Mouse (Mus musculus) right cerebral cortex, postnatal 10 days (tissue): Measurements from ENCODE around the gene Stpg1.

Experiments
- DNase-seq, 2 experiments: peaks; one replicate each; pipeline ENCODE4 v3.0.0; 2021; ENCODE audit warnings: low spot score in 2 of 2

Gene Stpg1

GRCm38 (mm10) chr4:135549323-135549722 is 54.7 kb downstream of the Stpg1 start:
- DNase-seq = no peak

- DNase-seq = no peak
Observed at GRCm38 (mm10) chr4:135563794-135564193, 69.2 kb downstream of the Stpg1 start.

GRCm38 (mm10) chr4:135565400-135565799 is 70.8 kb downstream of the Stpg1 start:
- DNase-seq = no peak

- DNase-seq = peak; percentile 32 to 33
Observed at GRCm38 (mm10) chr4:135567042-135567441, 72.5 kb downstream of the Stpg1 start.

- DNase-seq = no peak
Observed at GRCm38 (mm10) chr4:135567484-135567883, 72.9 kb downstream of the Stpg1 start.

GRCm38 (mm10) chr4:135569201-135569600 is 74.6 kb downstream of the Stpg1 start:
- DNase-seq = no peak

- peak; percentile 35 to 36 for DNase-seq
Observed at GRCm38 (mm10) chr4:135570152-135571036, 75.8 kb downstream of the Stpg1 start.

- no peak for DNase-seq
Observed at GRCm38 (mm10) chr4:135571037-135571550, 76.5 kb downstream of the Stpg1 start.

GRCm38 (mm10) chr4:135572276-135572675 is 77.7 kb downstream of the Stpg1 start:
- no peak for DNase-seq

GRCm38 (mm10) chr4:135573251-135573808 is 78.7 kb downstream of the Stpg1 start, which contains the start of gene Grhl3:
Gene Grhl3, minus strand, starts transcription at chr4:135573630.
- DNase-seq = peak; percentile 41 to 56

- no peak for DNase-seq
Observed at GRCm38 (mm10) chr4:135575365-135576140, 81.0 kb downstream of the Stpg1 start.

- DNase-seq = no peak
Observed at GRCm38 (mm10) chr4:135578490-135578889, 83.9 kb downstream of the Stpg1 start.

GRCm38 (mm10) chr4:135579695-135580094 is 85.1 kb downstream of the Stpg1 start:
- DNase-seq = no peak

- no peak for DNase-seq
Observed at GRCm38 (mm10) chr4:135581222-135581910, 86.8 kb downstream of the Stpg1 start.

GRCm38 (mm10) chr4:135584838-135585237 is 90.2 kb downstream of the Stpg1 start:
- no peak for DNase-seq
